Comparison of ENCODE assay signal across 7 mouse cellular contexts in the genomic region with DNA sequence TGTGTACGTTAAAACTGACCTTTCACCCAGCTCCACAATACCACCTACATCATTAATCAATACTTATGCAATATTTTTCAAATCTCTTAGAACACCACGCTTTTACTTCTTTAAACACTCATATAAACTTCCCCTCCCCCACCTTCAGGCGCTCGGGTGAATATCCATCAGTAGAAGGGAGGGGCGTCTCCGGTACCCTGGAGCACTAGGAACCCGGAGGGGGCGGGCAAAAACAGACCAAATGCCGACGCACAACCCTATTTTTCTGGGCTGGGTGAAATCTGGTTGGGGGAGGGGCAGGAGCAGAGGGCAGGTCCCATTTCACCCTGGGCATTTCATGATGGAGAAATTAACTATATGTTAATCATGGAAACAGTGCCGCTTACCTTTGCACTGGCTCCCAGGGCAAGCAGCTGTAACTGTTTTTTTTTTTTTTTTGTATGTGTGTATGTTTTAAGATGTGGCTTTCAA. TPM values are rescaled to one million over a fixed set of nuclear protein-coding genes. Genes with fewer than 3 reads are reported as not detected.
A peak's percentile ranks its signal among the peaks of the same experiment; 100 is the strongest.
DNase-seq lines count a peak whose midpoint lies in the region; TF ChIP-seq lines count a peak whose summit lies in the region.

A gene (minus strand): TSS at position 421 of the 471 bp plus-strand sequence.

- TF ChIP-seq CTCF in brain, embryonic 14.5 days (IDR thresholded peaks at IDR 0.05; ENCODE audit: borderline replicate concordance, extremely low read depth, insufficient read depth, insufficient read length): no peak

- under 1% methylated on average over 11 of the region's 11 CpGs for WGBS in hindbrain, embryonic 10.5 days
- WGBS in midbrain, embryonic 10.5 days: under 1% methylated on average over 11 of the region's 11 CpGs

- H3K4me1 ChIP-seq in hindbrain, embryonic 10.5 days (replicated peaks): peaks cover 41% of the 10 kb centered on the region
- H3K4me1 ChIP-seq in midbrain, embryonic 10.5 days: peaks cover 45% of the 10 kb centered on the region

- peak within 1 kb of the TSS; percentile 95 for H3K27ac ChIP-seq in hindbrain, embryonic 10.5 days
- H3K27ac ChIP-seq in midbrain, embryonic 10.5 days (replicated peaks): peak within 1 kb of the TSS; percentile 94

- no peaks in the 10 kb centered on the region for H3K36me3 ChIP-seq in hindbrain, embryonic 10.5 days
- H3K36me3 ChIP-seq in midbrain, embryonic 10.5 days: no peaks in the 10 kb centered on the region

- DNase-seq in left cerebral cortex, postnatal 25 days (ENCODE audit: low spot score in 2 of 2): peak; percentile 24 to 58
- no peak for DNase-seq in left cerebral cortex, adult 11 months (ENCODE audit: low spot score)
- DNase-seq in brain, embryonic 14.5 days (ENCODE audit: low read depth): peak; percentile 80
- peak; percentile 45 for DNase-seq in hindbrain, embryonic 10.5 days (ENCODE audit: low spot score)
- no peak for DNase-seq in midbrain, embryonic 10.5 days (ENCODE audit: low spot score)
- DNase-seq in adrenal gland, postnatal 14 days: no peak
- DNase-seq in adrenal gland, adult 8-10 months: no peak

- intact Hi-C loops in left cerebral cortex, postnatal 25 days (cut with DNase I): loop anchor here (10.0 kb wide), 1 partner anchor 2000 kb away; no protein-coding TSS in a partner anchor

- no peaks in the 10 kb centered on the region for H3K9me3 ChIP-seq in hindbrain, embryonic 10.5 days
- no peaks in the 10 kb centered on the region for H3K9me3 ChIP-seq in midbrain, embryonic 10.5 days (replicated peaks)

- no peak for TF ChIP-seq POLR2A in brain, embryonic 14.5 days (IDR thresholded peaks at IDR 0.05; ENCODE audit: borderline replicate concordance, extremely low read depth, insufficient read depth, insufficient read length, poor library complexity, severe bottlenecking)

- H3K4me3 ChIP-seq in hindbrain, embryonic 10.5 days: peak within 1 kb of the TSS; percentile 79
- peak within 1 kb of the TSS; percentile 76 for H3K4me3 ChIP-seq in midbrain, embryonic 10.5 days

- H3K27me3 ChIP-seq in hindbrain, embryonic 10.5 days (ENCODE audit: insufficient read depth, poor library complexity, severe bottlenecking): peaks cover 55% of the 10 kb centered on the region
- peaks cover 53% of the 10 kb centered on the region for H3K27me3 ChIP-seq in midbrain, embryonic 10.5 days (ENCODE audit: low read depth, poor library complexity, severe bottlenecking)

RNA-seq across cellular contexts. Expression of the gene that starts here (rescaled TPM):
- 1 to 10 TPM; 1.0 to 1.4 TPM for total RNA-seq in left cerebral cortex, postnatal 25 days (2021)
- 0.15 and 0.16 TPM in 2 replicates for polyA plus RNA-seq in brain, embryonic 14.5 days (2012; rRNA removed)
- polyA plus RNA-seq in hindbrain, embryonic 10.5 days (2016; fragmentation: Nextera tagmentation; extraction: Ambion mirVana): not detected in 2 replicates
- polyA plus RNA-seq in midbrain, embryonic 10.5 days (2016; fragmentation: Nextera tagmentation; extraction: Ambion mirVana): not detected in 2 replicates
- not detected in 2 replicates for total RNA-seq in adrenal gland, postnatal 14 days (2021)
- not detected for total RNA-seq in adrenal gland, adult 8-10 months (2022)

Comparison
In these comparisons a context has a peak if more than half of its experiments do, and no peak if none do; other contexts are left out.
1. DNase-seq: peak in left cerebral cortex, postnatal 25 days (2 of 2); none in left cerebral cortex, adult 11 months (single experiment), midbrain, embryonic 10.5 days (single experiment), adrenal gland, postnatal 14 days (single experiment) and adrenal gland, adult 8-10 months (single experiment).
2. Peak in DNase-seq in brain, embryonic 14.5 days; RNA of the gene not detected or under 1 TPM.
3. Peak in DNase-seq, H3K4me3 ChIP-seq and H3K27ac ChIP-seq in hindbrain, embryonic 10.5 days; RNA of the gene not detected or under 1 TPM.